Mouse (Mus musculus) adrenal gland, postnatal 4 days (tissue): ENCODE results near the gene Taok2. TPM values are rescaled to one million over a fixed set of nuclear protein-coding genes. Genes with fewer than 3 reads are reported as not detected.
A peak's percentile ranks its signal among the peaks of the same experiment; 100 is the strongest.
"Not testable (repeated sequence)": the region's sequence is repeated elsewhere in the genome, so short reads cannot be mapped to it uniquely, and the experiment has no call there.

Source experiments
- DNase-seq, 2 experiments: peaks; one replicate each; pipeline ENCODE4 v3.0.0; 2021 to 2022; ENCODE audit warnings: low spot score in 2 of 2, mixed read lengths in 2 of 2
- long read RNA-seq, 2 experiments: library from polyadenylated mRNA; stranded (forward); transcript quantifications; one replicate each; pipeline ENCODE4 v2.0.0; 2021
- total RNA-seq, 2 experiments: library from RNA; stranded (reverse); gene quantifications; 2 replicates each; pipeline ENCODE4 v1.2.3; 2021

Gene Taok2
- total RNA-seq, result 100 to 1,000 TPM; 104 to 108 TPM
- long read RNA-seq, experiment 1, full-length matches to known transcripts, result 4 of 18 reads
- long read RNA-seq, experiment 1, partial matches to known transcripts, result 2 of 18 reads
- long read RNA-seq, experiment 1, other reads (novel, unspliced or antisense), result 12 of 18 reads
- long read RNA-seq, experiment 2, full-length matches to known transcripts, result 27 of 64 reads
- long read RNA-seq, experiment 2, partial matches to known transcripts, result 21 of 64 reads
- long read RNA-seq, experiment 2, other reads (novel, unspliced or antisense), result 16 of 64 reads

DNA sequence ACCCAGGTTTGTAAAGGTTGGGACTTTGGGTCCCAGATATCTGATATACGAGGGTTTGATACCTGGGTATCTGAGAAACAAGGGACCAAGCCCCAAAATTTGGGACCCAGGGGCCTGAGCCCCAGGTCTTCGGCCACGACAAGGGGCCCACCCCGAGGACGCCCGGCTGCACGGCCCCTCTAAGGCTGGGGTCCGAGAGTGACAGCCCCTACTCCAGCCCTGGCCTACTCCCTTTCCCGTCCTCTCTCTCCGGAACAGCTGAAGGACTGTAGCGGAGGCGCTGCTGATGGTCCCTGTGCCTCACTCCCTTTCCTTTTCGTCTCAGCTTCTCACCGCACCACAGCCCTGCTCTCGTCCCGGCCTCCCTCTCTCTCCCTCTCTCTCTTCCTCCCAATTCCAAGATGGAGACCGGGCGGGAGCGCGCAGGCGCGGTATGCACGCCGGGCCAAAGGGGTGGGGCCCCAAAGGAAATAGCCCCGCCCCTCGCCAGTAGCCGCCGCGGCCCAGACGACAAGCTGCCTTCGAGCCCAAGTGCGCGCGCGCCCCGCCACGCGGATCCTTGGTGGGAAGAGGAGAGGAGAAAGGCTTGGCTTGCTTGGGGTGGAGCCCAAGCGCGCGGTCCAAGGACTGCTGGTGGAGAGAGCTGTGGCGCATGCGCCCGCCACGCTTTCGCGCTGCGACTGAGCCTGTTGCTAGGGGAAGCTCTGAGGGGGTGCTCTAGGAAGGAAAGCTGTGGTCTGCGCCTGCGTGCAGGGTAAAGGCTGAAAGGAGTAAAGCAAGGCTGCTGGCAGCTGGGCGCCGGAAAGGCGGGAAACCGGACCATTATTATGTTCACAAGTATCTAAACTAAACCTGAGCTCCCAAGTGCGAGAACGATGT, at the start of gene Taok2:
Gene Taok2 (minus strand): TSS at position 418 of the 879 bp plus-strand sequence.
- DNase-seq, result peak; percentile 95 to 99

GRCm38 (mm10) chr7:126932652-126933051, 48.1 kb upstream of the Taok2 start:
- DNase-seq, result no peak

DNA sequence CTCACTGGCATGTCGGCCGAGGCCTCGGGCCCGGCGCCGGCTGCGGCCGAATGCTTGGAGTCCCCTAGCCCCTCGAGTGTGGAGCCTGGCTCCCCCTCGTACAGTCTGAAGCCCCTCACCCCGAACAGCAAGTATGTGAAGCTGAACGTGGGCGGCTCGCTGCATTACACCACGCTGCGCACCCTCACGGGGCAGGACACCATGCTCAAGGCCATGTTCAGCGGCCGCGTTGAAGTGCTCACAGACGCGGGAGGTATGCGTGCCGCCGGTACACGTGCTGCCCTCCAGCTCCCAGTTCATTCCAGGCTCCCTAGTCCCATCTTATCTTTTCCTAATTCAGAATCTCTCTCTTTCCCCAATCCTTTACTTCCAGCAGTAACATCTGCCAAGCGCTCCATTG, 44.5 kb upstream of the Taok2 start:
- DNase-seq, result no peak

DNA sequence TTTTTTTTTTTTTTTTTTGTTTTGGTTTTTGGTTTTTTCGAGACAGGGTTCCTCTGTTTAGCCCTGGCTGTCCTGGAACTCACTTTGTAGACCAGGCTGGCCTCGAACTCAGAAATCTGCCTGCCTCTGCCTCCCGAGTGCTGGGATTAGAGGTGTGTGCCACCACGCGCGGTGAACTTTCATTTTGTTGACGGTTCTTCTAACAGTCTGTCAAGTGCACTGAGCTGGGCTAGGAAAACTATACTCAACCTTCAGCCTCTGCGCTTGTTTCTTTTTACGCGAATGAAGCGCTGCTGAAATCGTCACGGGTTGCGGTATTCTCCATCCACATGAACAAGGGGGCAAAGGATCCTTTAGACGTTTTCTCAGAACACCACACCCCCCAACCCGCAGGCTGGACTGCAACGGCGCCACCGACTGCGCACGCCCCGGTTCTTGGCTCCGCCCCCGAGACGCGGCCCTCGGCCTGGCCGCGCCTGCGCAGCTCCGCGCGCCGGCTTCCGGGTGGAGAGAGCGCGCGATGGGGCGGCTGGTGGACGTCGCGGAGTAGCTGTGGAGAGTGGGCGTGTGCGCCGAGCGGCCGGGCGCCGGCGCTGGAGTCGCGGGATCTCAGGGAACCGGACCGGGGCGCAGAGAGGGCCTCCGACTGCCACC, 44.0 kb upstream of the Taok2 start, which contains the start of gene Kctd13:
Gene Kctd13 (plus strand): TSS at position 496 of the 654 bp plus-strand sequence.
- DNase-seq, result peak; percentile 83 to 90

DNA sequence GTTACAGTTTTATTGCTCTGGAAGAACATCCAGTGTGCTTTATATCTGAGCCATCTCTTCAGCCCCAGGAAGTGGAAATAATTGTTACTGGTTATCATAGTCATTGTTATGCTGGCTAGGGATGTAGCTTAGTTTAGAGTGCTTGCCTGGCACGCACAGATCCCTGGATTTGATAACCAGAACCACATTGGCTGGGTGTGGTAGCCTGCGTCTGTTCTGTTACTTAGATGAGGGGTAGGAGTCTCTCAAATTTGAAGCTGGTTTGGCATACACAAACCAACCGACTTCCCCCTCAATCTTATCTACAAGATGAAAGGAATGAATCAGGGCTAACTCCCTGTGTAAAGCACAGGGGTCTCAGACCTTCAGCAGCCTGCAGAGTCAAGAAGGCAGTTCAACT, 41.8 kb upstream of the Taok2 start:
- no peak for DNase-seq

GRCm38 (mm10) chr7:126923999-126924398, 39.5 kb upstream of the Taok2 start:
- DNase-seq, result no peak

DNA sequence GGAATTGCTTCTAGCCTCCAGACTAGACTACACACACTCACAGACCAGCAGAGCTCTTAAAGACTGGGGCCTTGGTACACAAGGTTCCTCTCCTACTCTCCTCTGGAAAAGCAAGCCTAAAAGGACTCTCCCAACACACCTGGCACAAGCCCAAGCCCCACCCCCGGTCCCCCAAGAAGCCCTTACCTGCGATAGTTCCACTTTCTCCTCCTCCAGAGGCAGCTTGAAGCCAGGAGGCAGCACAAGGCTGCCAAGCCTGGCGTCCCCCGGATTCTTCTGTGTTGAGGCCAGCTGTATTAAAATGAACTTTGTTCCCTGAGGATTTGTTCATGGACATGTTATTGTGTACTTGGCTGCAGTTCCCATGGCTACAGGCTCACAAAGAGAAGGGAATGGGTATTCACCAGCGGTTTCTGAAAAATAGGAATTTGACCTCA, 38.1 kb upstream of the Taok2 start, which contains the start of gene Tmem219:
Gene Tmem219 (minus strand): TSS at position 294 of the 437 bp plus-strand sequence.
- no peak for DNase-seq

DNA sequence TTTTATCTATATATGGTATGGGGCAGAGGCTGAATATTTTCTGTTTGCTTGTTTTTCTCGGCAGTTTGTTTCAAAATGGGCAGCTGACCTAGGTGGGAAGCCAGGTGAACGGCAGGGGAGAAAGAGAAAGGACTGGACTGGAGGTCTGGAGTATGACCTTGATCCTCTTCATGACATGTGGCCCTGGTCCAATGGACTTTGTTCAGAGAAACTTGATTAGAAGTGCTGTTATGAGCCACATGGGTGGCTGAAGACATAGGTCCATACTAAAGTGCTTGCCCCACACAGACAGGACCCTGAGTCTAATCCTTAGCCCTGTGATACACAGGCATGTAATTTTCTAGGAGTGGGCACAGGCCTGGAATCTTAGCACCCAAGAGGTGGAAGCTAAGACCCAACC, 37.1 kb upstream of the Taok2 start:
- DNase-seq, result no peak

GRCm38 (mm10) chr7:126919973-126920372, 35.5 kb upstream of the Taok2 start:
- no peak for DNase-seq

GRCm38 (mm10) chr7:126918356-126918755, 33.9 kb upstream of the Taok2 start:
- not testable (repeated sequence) for DNase-seq

- DNase-seq, result no peak
Observed at GRCm38 (mm10) chr7:126914844-126915243, 30.3 kb upstream of the Taok2 start.

GRCm38 (mm10) chr7:126905590-126905989, 21.1 kb upstream of the Taok2 start:
- DNase-seq, result no peak

DNA sequence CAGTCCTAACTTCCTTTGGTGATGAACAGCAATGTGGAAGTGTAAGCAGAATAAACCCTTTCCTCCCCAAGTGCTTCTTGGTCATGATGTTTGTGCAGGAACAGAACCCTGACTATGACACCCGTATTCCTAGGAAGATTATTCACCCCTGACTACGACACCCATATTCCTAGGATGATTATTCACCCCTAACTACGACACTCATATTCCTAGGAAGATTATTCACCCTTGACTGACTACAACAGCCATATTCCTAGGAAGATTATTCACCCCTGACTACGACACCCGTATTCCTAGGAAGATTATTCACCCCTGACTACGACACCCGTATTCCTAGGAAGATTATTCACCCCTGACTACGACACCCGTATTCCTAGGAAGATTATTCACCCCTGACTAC, 15.3 kb upstream of the Taok2 start:
- not testable (repeated sequence) for DNase-seq

DNA sequence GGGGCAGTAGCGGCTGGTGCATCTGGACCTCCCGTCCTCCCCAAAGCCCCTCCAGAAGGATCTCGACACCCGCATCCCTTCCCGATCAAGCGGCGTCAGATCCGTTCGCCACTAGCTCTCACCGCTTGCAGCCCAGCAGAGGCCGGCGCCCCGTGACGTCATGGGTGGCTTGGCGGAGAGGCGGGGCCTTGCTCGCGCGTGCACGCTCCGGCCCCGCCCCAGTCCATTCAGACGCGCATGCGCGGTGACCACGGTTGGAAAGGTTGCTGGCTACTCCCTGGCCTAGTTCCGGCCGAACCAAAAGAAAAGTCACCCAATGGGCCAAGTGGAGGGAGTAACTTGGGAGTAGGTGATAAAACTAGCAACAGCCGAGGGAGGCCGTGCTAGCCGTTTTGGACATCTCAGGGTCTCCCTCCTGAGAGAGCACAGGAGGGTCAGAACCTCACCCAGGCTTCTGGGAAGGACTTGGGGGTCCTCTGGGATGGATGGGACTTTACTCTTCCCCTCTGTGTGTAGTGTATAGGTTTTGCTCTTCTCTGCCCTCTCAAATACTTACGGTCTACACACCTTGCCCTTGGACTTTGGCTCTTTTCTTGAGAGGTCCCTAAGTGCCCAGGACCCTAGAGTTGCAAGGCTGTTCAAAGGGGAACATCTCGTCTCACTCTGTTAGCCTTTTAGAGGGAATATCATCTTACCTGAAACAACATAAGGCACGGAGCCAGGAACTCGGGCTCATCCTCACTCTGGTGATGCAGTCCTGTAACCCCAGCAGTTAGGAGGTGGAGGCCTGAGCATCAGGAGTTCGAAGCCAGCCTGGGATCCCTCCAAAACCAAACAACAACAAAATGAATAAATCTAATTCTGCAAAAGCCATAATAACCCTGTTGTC, 13.8 kb upstream of the Taok2 start:
- peak; percentile 99 for DNase-seq

DNA sequence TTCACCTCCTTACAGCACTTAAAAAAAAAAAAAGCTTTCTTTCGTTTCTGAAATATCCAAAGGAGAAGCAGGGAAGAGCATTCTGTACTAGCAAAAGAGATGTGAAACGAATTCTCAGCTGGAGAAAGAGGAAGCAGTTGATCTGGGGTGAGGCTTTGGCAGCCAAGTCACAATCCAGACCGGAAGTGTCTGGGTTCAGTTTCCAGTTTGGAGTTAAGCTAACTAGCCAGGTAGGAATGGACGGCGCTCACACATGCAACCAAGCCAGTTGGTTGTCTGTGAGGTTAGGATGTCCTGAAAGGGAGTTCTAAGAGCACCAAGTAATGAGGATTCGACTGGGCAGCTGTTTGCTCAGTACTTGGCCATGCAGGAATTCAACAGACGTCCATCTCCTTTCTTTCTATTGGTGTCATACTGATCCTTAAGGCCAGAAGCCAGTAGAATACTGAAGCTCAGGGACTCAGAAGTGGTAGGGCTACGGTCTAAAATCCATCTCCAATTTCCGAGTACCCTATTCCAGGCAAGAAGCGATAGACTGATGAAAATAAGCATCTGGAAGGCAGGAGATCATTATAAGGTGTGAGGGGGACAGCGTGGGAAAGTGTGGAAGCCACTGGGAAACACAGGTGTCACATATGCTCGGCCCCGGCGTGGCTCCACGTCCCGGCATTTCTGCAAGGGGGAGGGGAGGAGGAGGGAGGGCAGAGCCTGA, 13.0 kb upstream of the Taok2 start:
- DNase-seq, result no peak

DNA sequence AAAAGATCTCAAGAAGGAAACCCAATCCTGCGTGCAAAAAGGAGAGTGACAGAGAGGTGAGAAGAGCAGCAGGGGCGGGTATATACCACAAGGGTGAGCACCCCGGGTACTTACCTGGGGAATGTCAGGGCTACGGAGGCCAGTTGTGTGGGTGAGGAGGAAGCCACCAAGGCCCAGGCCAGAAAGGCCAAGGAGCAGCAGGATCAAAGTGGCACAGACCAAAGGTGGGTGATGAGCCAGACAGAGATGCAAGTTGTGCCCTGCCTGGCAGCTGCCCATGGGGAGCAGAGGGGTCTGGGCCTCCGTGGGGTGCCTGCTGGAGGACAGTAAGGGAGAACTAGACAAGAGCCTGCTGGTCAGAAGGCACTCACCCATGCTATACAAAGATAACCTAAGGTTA, 12.4 kb upstream of the Taok2 start:
- no peak for DNase-seq

DNA sequence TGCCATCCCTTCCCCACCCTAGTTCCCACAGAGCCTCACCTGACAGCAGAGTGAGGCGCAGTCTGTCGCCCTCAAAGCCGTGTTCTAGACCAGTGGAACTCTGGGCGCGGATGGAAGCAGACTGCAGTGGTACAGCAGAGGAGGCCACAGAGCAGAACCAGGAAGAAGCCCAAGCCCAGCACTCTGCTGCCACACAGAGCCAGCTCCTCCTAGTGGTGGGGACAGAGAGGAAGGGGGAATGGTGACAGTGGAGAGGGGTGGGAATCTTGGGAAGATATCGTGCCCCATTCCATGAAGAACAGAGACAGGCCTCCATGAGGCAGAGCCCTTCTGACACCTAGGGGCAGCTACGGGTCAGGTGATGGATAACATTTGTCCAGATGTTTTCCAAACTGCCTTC, 4.3 kb upstream of the Taok2 start:
- DNase-seq, result no peak

DNA sequence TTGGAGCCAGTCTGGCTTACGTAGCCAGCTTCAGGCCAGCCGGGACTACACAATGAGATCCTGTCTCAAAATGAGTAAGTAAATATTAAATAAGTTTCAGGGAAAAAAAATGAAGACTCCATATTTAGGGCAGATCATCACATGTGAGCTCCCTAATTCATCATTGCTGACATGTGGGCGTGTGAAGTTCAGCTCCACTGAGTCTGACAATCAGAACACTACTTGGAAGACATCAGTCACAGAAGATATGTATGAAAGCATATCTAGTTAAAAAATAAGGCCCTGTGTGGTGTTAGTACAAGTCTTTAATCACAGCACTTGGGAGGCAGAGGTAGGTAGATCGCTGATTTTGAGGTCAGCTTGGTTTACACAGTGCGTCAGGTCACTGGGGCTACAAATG, 2.8 kb upstream of the Taok2 start:
- no peak for DNase-seq

DNA sequence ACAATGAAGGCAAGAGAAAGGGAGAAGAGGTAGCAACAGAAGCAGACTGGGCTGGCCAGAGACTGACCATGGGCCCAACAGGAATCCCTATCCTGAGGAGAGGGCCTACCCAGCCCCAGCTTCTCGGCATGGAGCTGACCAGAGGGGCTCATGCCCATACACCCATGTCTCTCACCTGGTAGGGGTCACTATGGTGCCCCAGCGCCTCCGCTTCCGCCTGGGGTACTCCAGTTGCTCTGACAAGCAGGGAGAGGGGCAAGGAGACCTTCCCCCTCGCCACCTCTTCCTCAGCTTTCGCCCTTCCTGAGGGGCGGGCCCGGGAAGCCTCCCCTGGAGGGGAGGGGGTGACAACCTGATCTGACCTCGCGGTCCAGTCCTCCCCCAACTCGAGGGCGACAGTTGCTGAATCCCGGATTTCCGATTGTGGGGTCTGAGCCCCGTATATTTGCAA, 747 bp downstream of the Taok2 start:
- DNase-seq, result no peak

DNA sequence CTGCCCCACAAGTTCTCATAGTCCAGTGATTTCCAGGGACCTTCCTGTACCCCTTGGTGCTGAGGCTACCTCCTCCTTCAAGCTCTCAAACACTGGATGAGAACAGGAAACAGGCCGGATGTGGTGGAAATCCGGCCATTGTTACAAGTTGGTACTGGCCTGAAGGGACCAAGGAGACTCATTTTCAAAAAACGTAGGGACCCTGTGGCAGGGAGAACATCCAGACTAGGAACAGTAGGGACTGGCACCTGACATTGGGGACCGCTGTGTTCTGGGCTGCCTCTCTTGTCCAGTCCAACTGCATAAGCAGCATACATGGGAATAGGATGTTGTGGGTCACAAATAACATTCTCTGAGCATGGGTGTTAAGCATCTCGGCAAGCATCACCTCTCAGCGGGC, 3.5 kb downstream of the Taok2 start:
- DNase-seq, result no peak
